Mouse (Mus musculus) layer of hippocampus, postnatal 25 days (tissue): ENCODE measurements around the gene Psmc3. TPM values are rescaled to one million over a fixed set of nuclear protein-coding genes. Genes with fewer than 3 reads are reported as not detected.
A peak's percentile ranks its signal among the peaks of the same experiment; 100 is the strongest.
"Not testable (repeated sequence)": the region's sequence is repeated elsewhere in the genome, so short reads cannot be mapped to it uniquely, and the experiment has no call there.

Source experiments
- DNase-seq, 2 experiments: peaks; one replicate each; pipeline ENCODE4 v3.0.0; 2022; ENCODE audit warnings: mixed read lengths in 2 of 2, low spot score in 1 of 2; ENCODE audit errors: extremely low spot score in 1 of 2
- total RNA-seq, 2 experiments: library from RNA; stranded (reverse); gene quantifications; 2 replicates each; pipeline ENCODE4 v1.2.3; 2021

Gene Psmc3
- total RNA-seq = 100 to 1,000 TPM; 232 to 234 TPM

GRCm38 (mm10) chr2:91053934-91054382, at the start of gene Psmc3:
TSS of gene Psmc3 (plus strand) at chr2:91054009.
- peak; percentile 92 to 93 for DNase-seq

DNA sequence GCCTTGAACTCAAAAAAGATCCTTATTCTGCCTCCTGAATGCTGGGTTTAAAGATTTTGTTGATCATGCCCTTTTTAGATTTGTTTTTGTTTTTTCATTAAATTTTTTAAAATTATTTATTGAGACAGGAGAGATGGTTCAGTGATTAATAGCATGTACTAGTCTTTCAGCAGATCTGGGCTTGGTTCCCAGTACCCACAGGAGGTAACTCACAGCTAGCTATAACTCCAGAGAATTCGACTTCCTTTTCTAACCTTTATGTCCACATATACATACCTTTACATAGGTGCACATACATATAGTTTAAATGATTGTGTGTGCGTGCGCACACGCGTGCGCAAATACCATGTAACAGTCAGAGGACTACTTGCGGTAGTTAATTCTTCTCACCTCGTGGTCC, 45.3 kb upstream of the Psmc3 start:
- no peak for DNase-seq

GRCm38 (mm10) chr2:91013881-91014280, 39.9 kb upstream of the Psmc3 start:
- DNase-seq = no peak

DNA sequence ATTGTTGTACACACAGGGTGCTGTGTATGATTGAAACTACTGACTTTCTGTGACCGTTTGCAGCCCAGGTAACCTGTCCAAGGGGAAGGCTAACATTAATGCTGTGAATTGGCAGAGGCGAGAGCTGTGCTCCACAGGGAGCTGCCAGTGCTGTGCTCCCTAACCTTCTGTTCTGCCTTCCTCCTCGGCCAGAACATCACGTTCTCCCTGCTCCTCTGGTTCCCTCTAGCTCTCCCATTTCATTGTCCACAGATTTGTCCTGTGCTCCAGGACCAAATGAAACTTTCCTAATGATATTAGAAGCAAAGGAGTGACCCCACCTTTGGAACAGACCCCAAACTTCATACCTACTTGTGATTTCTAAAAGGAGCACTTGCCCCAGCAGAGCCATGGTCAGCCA, 38.4 kb upstream of the Psmc3 start:
- no peak for DNase-seq

GRCm38 (mm10) chr2:91018061-91018788, 35.6 kb upstream of the Psmc3 start:
- DNase-seq = peak in 1 of 2 experiments; percentile 48

- no peak for DNase-seq
Observed at GRCm38 (mm10) chr2:91019911-91020310, 33.9 kb upstream of the Psmc3 start.

GRCm38 (mm10) chr2:91022266-91022665, 31.5 kb upstream of the Psmc3 start:
- DNase-seq = not testable (repeated sequence)

GRCm38 (mm10) chr2:91023131-91023530, 30.7 kb upstream of the Psmc3 start:
- no peak for DNase-seq

DNA sequence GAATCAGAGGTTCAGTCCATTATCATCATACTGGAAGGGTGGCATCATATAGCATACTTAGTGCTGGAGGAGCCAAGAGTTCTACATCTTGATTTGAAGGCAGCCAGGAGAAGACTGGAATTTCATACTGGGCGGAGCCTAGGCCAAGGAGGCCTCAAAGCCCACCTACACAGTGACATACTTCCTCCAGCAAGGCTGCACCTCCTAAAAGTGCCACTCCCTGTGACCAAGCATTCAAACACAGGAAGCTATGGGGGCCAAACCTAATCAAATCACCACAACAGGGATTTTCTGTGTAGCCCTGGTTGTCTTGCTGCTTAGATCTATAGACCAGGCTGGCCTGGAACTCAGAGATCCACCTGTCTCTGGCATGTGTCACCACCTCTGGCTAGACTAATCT, 29.9 kb upstream of the Psmc3 start:
- no peak for DNase-seq

GRCm38 (mm10) chr2:91025081-91025516, 28.7 kb upstream of the Psmc3 start:
- no peak for DNase-seq

- DNase-seq = no peak
Observed at GRCm38 (mm10) chr2:91026491-91026890, 27.3 kb upstream of the Psmc3 start.

DNA sequence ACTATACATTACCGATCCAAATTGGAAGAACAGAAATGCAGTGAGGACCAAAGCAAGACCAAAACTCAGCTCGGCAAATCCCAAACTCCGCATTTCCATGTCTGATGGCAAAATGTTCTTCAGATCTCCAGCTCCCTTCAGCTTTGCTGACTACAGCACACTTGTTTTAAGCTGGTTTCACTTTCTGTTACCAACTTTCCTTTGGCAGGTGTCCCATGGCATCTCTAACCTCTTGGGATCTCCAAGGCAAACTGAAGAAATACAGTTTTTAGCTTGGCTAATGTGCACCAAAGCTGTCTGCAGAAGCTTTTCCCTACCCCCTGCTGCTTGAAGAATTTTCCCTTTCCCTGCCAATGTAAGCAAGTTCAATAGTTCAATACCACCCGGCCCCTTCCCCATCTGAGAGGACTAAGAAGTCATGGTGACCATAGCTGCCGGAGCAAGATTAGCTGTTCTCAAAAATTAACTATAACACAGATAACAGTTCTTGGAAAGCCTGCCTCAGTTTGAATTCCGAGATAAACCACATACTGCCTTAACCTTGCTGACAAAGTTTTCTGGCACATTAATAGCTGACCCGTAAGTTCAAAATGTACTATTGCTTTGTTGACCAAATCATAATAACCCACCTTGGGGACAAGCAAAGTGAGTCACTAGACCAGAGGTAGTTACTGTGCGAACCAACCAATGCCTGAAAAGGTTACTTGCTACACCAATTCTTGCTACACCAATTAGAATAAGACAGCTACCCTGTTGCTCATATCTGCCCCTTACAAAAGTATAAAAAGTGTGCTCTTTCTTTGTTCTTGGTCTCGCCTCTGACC, 26.2 kb upstream of the Psmc3 start:
- no peak for DNase-seq

DNA sequence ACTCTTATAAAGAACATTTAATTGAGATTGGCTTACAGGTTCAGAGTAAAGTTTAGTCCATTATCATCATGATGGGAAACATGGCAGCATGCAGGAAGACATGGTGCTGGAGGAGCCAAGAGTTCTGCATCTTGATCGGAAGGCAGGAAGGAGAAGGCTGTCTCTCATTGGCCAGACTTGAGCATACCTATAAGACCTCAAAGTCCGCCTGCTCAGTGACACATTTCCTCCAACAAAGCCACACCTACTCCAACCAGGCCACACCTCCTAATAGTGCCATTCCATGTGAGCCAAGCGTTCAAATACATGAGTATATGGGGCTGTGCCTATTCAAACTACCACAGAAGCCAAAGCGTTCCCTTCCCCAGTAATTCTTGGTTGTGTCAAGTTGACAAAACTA, 22.6 kb upstream of the Psmc3 start:
- DNase-seq = no peak

GRCm38 (mm10) chr2:91033000-91033399, 20.8 kb upstream of the Psmc3 start:
- DNase-seq = no peak

GRCm38 (mm10) chr2:91035385-91035784, 18.4 kb upstream of the Psmc3 start, which contains the start of gene Rapsn:
TSS of gene Rapsn (plus strand) at chr2:91035620.
- no peak for DNase-seq

DNA sequence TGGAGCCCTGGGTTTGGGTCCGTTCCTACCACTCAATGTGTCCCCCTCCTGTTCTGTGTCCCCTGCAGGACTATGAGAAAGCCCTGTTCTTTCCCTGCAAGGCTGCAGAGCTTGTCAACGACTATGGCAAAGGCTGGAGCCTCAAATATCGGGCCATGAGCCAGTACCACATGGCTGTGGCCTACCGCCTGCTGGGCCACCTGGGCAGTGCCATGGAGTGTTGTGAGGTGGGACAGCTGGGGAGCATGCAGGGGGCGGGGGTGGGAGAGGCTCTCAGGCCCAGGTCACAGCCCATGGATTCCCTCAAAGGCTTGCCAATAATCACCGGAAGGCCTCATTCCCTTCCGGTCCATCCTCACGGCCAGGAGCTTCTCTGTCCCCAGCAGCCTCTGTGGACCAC, 12.0 kb upstream of the Psmc3 start:
- no peak for DNase-seq

GRCm38 (mm10) chr2:91042651-91043398, 11.0 kb upstream of the Psmc3 start:
- no peak for DNase-seq

GRCm38 (mm10) chr2:91044727-91045126, 9.1 kb upstream of the Psmc3 start:
- DNase-seq = no peak

GRCm38 (mm10) chr2:91045805-91046204, 8.0 kb upstream of the Psmc3 start:
- DNase-seq = not testable (repeated sequence)

- no peak for DNase-seq
Observed at GRCm38 (mm10) chr2:91047359-91047758, 6.5 kb upstream of the Psmc3 start.

DNA sequence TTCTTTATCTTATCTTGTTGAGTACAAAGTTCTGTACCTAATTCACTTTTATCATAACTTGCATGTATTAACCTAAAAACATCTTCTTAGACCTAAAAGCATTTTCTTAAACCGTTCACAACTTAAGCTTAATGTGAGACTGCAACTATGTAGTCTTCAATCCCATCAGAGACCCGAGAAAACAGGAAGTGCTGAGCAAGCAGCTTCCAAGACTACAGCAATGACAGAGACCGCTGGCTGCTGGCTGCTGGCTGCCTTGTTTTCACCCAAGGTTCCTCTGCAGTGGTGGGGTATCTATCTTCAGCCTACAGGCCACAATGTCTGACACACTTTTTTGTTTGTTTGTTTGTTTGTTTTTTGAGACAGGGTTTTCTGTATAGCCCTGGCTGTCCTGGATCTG, 1.9 kb upstream of the Psmc3 start:
- no peak for DNase-seq
